Mouse (Mus musculus) limb, embryonic 14.5 days (tissue): ENCODE results near the gene Trpv4. TPM values are rescaled to one million over a fixed set of nuclear protein-coding genes. Genes with fewer than 3 reads are reported as not detected.

Experiments used
- ATAC-seq: fragments of 200-750 bp; cut with Nextera tagmentation; 2 replicates; pipeline ENCODE4 v1.8.0; 2017; ENCODE audit warnings: low read depth, moderate number of reproducible peaks, moderate TSS enrichment; ENCODE audit not compliant: low FRiP score
- DNase-seq: peaks from one replicate; pipeline ENCODE4 v3.0.0-alpha.2; 2015; ENCODE audit warnings: low spot score
- H3K27ac ChIP-seq: fragments of 300-500 bp; sonication (generic); replicated peaks from 2 replicates; pipeline ENCODE4 v1.5.1; 2014; ENCODE audit warnings: low read depth, mild to moderate bottlenecking, low read length, moderate library complexity, mixed read lengths
- H3K27me3 ChIP-seq: fragments of 300-500 bp; sonication (generic); 2 replicates; pipeline ENCODE4 v1.6.1; 2014; ENCODE audit warnings: low read length, mixed read lengths; ENCODE audit not compliant: control insufficient read depth, insufficient read depth
- H3K36me3 ChIP-seq: fragments of 300-500 bp; sonication (generic); 2 replicates; pipeline ENCODE4 v1.6.1; 2014; ENCODE audit warnings: mild to moderate bottlenecking, low read length, moderate library complexity, mixed read lengths; ENCODE audit not compliant: control insufficient read depth, insufficient read depth
- H3K4me1 ChIP-seq: fragments of 300-500 bp; sonication (generic); 2 replicates; pipeline ENCODE4 v1.6.1; 2014; ENCODE audit warnings: antibody characterized with exemption, low read length, mixed read lengths; ENCODE audit not compliant: control insufficient read depth, insufficient read depth
- H3K4me2 ChIP-seq: fragments of 300-500 bp; sonication (generic); replicated peaks from 2 replicates; pipeline ENCODE4 v1.6.1; 2014; ENCODE audit warnings: low read depth, mild to moderate bottlenecking, low read length, moderate library complexity; ENCODE audit not compliant: severe bottlenecking
- H3K4me3 ChIP-seq: fragments of 300-500 bp; sonication (generic); replicated peaks from 2 replicates; pipeline ENCODE4 v1.5.1; 2014; ENCODE audit warnings: low read length
- H3K9ac ChIP-seq: fragments of 300-500 bp; sonication (generic); 2 replicates; pipeline ENCODE4 v1.6.1; 2014; ENCODE audit warnings: mild to moderate bottlenecking, low read depth, low read length, moderate library complexity; ENCODE audit not compliant: severe bottlenecking
- H3K9me3 ChIP-seq: fragments of 300-500 bp; sonication (generic); 2 replicates; pipeline ENCODE4 v1.6.1; 2016; ENCODE audit warnings: low read length; ENCODE audit not compliant: control insufficient read depth
- POLR2A ChIP-seq: fragments of 200-500 bp; IDR thresholded peaks from 2 replicates; pipeline ENCODE4 v1.8.0; 2012; ENCODE audit warnings: inconsistent platforms, mild to moderate bottlenecking, moderate library complexity, borderline replicate concordance; ENCODE audit not compliant: insufficient read depth, insufficient read length; ENCODE audit errors: extremely low read depth
- WGBS: fragments of 180-500 bp; shearing (Covaris S2); extraction: QIAGEN DNeasy Blood & Tissue Kit; methylation state at CpG from one replicate; pipeline ENCODE4 v1.1.7; 2014; 5-methylcytosine and 5-hydroxymethylcytosine counted together
- polyA plus RNA-seq, 2 experiments: library from polyadenylated mRNA; depleted of rRNA in 1 of 2; stranded (reverse) in 1 of 2; unstranded in 1 of 2; fragments of >200 nt; fragmentation: Nextera tagmentation in 1 of 2; extraction: Ambion mirVana in 1 of 2; gene quantifications; 2 replicates each; pipeline versions ENCODE4 v1.2.1 to v1.2.3; 2012 to 2014

Trpv4 gene
- polyA plus RNA-seq (2012; rRNA removed) (44.9 and 68.2 TPM in 2 replicates), polyA plus RNA-seq (2014; fragmentation: Nextera tagmentation; extraction: Ambion mirVana) (12.9 TPM in 2 replicates)

- Histone ChIP-seq H3K9ac (peak within 1 kb of the TSS; percentile 62), H3K27me3 (peaks cover 17% of the 10 kb centered on the region), H3K4me3 (peak within 1 kb of the TSS; percentile 60), H3K4me2 (peak within 1 kb of the TSS; percentile 95), H3K4me1 (0 out of 2 replicates have a peak, but pooled peaks cover 3% of the 10 kb centered on the region), H3K9me3 (no peaks in the 10 kb centered on the region), H3K36me3 (no peaks in the 10 kb centered on the region), H3K27ac (peak within 1 kb of the TSS; percentile 13; the same call in 1 of the 2 replicates)
- ATAC-seq (peak; percentile 28), DNase-seq (no peak)
- under 1% methylated on average over 27 of the region's 47 CpGs for WGBS
- TF ChIP-seq POLR2A, result no peak
These were observed at the start of gene Trpv4 for GRCm38 (mm10) chr5:114658255-114658654. Gene Trpv4 (minus strand): TSS chr5:114658421.

- peak within 1 kb of the TSS; percentile 87 for H3K4me3 ChIP-seq
- H3K27ac ChIP-seq, result no peak within 1 kb of the TSS
- H3K4me1 ChIP-seq, result peaks cover 6% of the 10 kb centered on the region
- peak within 1 kb of the TSS; percentile 76 for H3K9ac ChIP-seq
- WGBS, result 3% methylated on average over 43 of the region's 49 CpGs
- H3K36me3 ChIP-seq, result peaks cover 29% of the 10 kb centered on the region
- 0 out of 2 replicates have a peak, but pooled peaks have one; percentile 22 for TF ChIP-seq POLR2A
- H3K4me2 ChIP-seq, result peak within 1 kb of the TSS; percentile 78
- H3K9me3 ChIP-seq, result no peaks in the 10 kb centered on the region
- no peaks in the 10 kb centered on the region for H3K27me3 ChIP-seq
- ATAC-seq (peak; percentile 81), DNase-seq (peak; percentile 94)
These were observed 49.2 kb upstream of the Trpv4 start, which contains the start of gene Tchp for GRCm38 (mm10) chr5:114707265-114708068. Gene Tchp (plus strand): TSS chr5:114707760.

DNA sequence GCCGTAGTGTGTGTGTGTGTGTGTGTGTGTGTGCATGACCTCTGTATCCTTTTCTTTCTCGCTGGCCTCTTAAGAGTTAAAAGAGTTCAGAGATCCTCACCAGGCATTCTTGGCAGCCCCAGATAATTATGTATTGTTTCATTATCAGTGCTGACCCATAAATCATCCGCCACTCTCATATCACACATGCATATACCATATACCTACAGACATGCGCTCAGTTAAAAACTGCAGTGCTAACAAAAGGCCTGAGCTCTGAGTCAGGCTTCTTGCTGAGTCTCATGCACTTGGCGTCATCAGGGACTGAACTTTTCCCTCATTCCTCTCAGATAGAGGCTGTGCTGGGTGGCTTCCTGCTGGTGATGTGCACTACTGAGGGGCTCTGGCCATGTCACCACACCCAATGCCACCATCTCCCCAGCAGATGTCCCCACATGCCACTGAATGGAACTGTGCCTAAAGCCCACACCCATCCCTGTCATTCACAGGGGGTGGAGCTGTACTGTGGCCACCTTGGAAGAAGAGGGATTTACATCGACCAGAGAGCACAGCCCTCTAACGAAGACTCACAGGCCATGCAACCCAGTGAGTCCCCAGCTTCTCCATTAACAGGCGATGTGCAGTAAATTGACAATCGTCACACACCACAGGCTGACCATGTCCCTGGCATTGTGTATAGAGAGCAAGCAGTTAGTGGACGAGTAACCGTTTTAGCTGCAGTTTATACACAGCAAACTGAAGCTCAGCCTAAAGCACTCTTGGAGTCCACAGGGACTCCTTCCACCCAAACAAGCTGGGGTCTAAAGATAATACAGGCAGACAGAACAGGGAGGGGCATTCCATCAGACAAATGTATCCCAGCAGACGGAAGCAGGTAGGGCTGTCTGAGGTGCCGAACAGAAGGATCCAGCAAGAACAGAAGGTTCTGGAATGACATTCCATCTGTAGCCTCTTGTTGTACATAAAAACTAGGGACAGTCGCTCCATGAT, 44.5 kb upstream of the Trpv4 start:
- Histone ChIP-seq H3K9me3 (no peaks in the 10 kb centered on the region), H3K4me1 (no peaks in the 10 kb centered on the region), H3K4me2 (no peak overlapping the region), H3K36me3 (no peaks in the 10 kb centered on the region), H3K9ac (no peak overlapping the region), H3K4me3 (no peak overlapping the region), H3K27me3 (no peaks in the 10 kb centered on the region), H3K27ac (no peak overlapping the region)
- WGBS, result 62% methylated on average over 14 of the region's 14 CpGs
- ATAC-seq (peak; percentile 38; the same call in 1 of the 2 replicates), DNase-seq (peak; percentile 16)
- TF ChIP-seq POLR2A, result no peak

DNA sequence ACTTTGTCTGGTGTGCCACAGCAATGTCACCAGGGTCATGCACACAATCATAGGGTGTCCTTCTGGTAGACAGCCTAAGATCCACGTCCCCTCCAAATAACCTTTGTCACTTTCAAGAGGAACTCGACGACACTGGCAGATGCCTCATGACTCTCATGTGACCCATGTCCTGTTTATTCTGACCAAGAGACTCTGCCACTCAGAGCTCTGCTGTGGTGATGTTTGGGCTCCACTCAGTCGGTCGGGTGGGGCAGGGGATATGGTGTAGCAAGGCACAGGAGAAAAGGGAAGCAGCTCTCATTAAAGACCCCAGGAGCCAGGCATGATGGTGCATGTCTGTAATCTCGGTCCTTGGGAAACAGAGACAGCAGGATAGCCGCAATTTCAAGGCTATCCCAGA, 40.8 kb upstream of the Trpv4 start:
- 62% methylated on average over 7 of the region's 7 CpGs for WGBS
- no peaks in the 10 kb centered on the region for H3K9me3 ChIP-seq
- TF ChIP-seq POLR2A, result no peak
- ATAC-seq (no peak), DNase-seq (no peak)
- no peak overlapping the region for H3K9ac ChIP-seq
- H3K27me3 ChIP-seq, result no peaks in the 10 kb centered on the region
- no peak overlapping the region for H3K27ac ChIP-seq
- H3K36me3 ChIP-seq, result no peaks in the 10 kb centered on the region
- no peaks in the 10 kb centered on the region for H3K4me1 ChIP-seq
- H3K4me3 ChIP-seq, result no peak overlapping the region
- no peak overlapping the region for H3K4me2 ChIP-seq
